Mouse (Mus musculus): ENCODE data around the gene Cplx3. TPM values are rescaled to one million over a fixed set of nuclear protein-coding genes. Genes with fewer than 3 reads are reported as not detected.

The Cplx3 gene
- polyA plus RNA-seq, 1 experiment from 2014 or later: not detected

DNA sequence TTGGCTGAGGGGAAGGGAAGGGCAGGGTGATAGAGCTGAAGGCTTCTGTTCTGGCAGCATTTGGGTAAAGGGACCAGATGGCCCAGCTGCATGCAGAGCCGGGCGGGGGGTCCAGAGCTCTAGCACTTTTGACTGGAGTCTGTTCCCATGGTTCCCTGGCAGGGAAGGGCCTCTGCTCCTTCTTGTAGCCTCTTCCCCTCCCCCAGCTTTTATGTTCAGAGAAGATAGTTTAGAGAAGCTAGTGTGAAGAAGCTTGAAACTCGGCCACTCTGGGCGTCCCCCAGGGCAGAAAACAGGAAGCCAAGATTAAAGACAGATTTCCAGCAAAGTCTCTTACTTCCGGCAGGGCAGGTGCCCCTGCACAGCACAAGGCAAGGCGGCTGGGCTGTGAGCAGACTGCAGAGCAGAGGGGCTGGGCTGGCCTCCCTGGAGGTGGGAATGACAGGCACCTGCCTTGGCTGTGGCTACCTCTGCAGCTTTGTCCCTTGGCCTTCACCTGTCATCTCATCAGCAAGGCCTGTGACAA lies 44.8 kb upstream of the Cplx3 start:
- DNase-seq (ENCODE audit: low spot score): no peak
- TF ChIP-seq CTCF (IDR thresholded peaks at IDR 0.05; ENCODE audit: low read depth): no peak
- H3K27me3 ChIP-seq (ENCODE audit: insufficient read depth, low read length): no peaks in the 10 kb centered on the region
- H3K27ac ChIP-seq: no peak overlapping the region
- no peaks in the 10 kb centered on the region for H3K36me3 ChIP-seq (ENCODE audit: insufficient read depth, low read length)
- H3K9me3 ChIP-seq (replicated peaks; ENCODE audit: low read length): no peaks in the 10 kb centered on the region
- ATAC-seq (replicated peaks; ENCODE audit: low FRiP score, low read depth): no peak
- H3K4me3 ChIP-seq (replicated peaks; ENCODE audit: low read depth, low read length): no peak overlapping the region
- 34% methylated on average over 6 of the region's 6 CpGs for WGBS
- H3K4me2 ChIP-seq (ENCODE audit: low read length): no peak overlapping the region
- H3K4me1 ChIP-seq (replicated peaks; ENCODE audit: insufficient read depth, low read length): no peaks in the 10 kb centered on the region; the same call in 1 of the 2 replicates
- no peak overlapping the region for H3K9ac ChIP-seq (ENCODE audit: low read depth, low read length)

DNA sequence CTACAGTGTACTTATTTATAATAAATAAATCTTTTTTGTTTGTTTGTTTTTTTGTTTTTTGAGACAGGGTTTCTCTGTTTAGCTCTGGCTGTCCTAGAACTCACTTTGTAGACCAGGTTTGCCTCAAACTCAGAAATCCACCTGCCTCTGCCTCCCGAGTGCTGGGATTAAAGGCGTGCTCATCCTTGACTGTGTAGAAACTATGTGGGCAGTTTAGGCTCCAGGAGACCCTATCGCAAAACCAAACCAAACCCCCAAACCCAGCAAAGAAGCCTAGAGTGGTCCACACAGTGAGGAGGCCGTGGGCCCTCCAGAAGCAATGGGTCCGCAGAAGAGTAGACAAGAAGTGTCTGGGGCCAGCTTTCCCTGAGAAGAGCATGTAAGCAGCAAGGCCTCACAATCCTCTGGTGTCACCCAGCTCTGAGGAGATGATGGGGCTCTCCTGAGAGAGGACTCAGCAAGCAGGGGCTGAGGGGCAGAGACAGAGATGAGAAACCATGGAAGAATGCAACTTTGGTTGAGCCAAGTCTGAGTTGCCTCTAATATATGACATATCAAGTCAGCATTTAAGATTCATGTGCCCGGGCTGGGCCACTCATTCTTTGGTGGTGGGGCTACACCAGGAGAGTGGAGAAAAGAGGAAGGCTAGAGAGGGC lies 44.2 kb upstream of the Cplx3 start:
- H3K4me3 ChIP-seq (replicated peaks; ENCODE audit: low read depth, low read length): no peak overlapping the region
- no peak for TF ChIP-seq CTCF (IDR thresholded peaks at IDR 0.05; ENCODE audit: low read depth)
- DNase-seq (ENCODE audit: low spot score) (no peak), ATAC-seq (replicated peaks; ENCODE audit: low FRiP score, low read depth) (no peak)
- H3K36me3 ChIP-seq (ENCODE audit: insufficient read depth, low read length): no peaks in the 10 kb centered on the region
- H3K4me2 ChIP-seq (ENCODE audit: low read length): no peak overlapping the region
- no peaks in the 10 kb centered on the region for H3K9me3 ChIP-seq (replicated peaks; ENCODE audit: low read length)
- H3K27me3 ChIP-seq (ENCODE audit: insufficient read depth, low read length): no peaks in the 10 kb centered on the region
- H3K27ac ChIP-seq: no peak overlapping the region
- WGBS: 88% methylated on average over 6 of the region's 6 CpGs
- H3K4me1 ChIP-seq (replicated peaks; ENCODE audit: insufficient read depth, low read length): no peaks in the 10 kb centered on the region; the same call in 1 of the 2 replicates
- no peak overlapping the region for H3K9ac ChIP-seq (ENCODE audit: low read depth, low read length)

DNA sequence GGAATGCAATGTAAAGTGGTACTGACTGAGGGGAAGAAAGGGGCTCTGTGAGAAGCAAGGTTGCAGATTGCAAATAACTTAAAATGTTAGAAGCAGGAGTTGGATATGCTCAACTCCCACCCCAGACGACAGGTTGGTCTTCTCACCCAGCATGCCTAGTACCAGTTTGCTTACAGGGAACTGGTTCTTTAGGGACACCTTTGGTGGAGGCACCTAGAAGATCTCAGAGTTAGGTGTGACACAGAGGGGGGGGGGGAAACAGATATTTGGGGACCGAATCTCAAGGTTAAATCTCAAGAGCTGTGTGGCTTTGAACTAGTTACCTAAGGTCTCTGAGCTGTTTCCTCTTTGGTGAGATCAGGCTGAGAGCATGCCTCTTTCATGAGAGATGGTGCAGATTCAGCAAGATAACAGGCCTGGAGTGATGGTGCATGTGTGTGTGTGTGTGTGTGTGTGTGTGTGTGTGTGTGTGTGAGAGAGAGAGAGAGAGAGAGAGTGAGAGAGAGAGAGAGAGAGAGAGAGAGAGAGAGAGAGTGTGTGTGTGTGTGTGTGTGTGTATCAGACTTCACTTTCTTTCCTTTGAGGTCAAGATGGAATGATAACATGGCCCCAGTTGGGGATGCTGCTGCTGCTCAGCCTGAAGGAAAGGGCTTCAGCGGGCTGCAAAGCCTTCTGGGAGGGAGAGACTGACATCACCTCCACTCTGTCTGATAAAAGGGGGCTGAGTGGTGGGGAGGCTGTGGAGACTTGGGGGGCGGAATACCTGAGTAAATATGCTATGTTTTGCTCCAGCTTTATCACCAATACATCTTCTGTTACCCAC lies 41.4 kb upstream of the Cplx3 start:
- 66% methylated on average over 4 of the region's 4 CpGs for WGBS

DNA sequence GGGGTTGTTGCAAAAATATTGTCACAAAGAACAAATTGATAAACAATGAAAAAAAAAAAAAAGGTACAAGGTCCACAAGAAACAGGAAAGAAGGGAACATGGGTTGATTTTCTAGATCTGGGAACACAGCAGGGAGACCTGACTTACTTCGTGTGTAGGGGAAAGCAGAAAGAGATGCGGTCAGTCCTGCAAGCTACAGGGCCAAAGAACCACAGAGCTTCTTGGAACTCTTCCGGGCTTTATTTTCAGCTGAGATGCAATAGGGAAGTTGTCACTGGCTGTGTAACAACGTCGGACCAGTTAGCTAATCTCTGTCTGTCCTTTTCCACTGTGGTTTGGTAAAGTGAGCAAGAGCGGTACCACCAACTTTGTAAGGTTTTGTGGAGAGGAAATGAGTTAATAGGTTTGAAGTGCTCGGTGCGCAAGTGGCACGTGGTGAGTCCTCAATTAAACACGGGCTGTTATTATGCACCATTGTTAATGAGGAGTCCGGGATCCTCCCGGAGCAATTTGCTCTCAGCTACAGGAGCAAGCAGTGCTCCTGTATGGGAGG lies 40.5 kb upstream of the Cplx3 start:
- Histone ChIP-seq H3K9ac (ENCODE audit: low read depth, low read length) (no peak overlapping the region), H3K9me3 (replicated peaks; ENCODE audit: low read length) (no peaks in the 10 kb centered on the region), H3K4me1 (replicated peaks; ENCODE audit: insufficient read depth, low read length) (peaks cover 16% of the 10 kb centered on the region), H3K27ac (no peak overlapping the region), H3K4me3 (replicated peaks; ENCODE audit: low read depth, low read length) (no peak overlapping the region), H3K27me3 (ENCODE audit: insufficient read depth, low read length) (no peaks in the 10 kb centered on the region), H3K36me3 (ENCODE audit: insufficient read depth, low read length) (no peaks in the 10 kb centered on the region), H3K4me2 (ENCODE audit: low read length) (no peak overlapping the region)
- no peak for DNase-seq (ENCODE audit: low spot score)
- 62% methylated on average over 12 of the region's 12 CpGs for WGBS
- no peak for TF ChIP-seq CTCF (IDR thresholded peaks at IDR 0.05; ENCODE audit: low read depth)
- ATAC-seq (replicated peaks; ENCODE audit: low FRiP score, low read depth): no peak

More for the DNA sequence above, 41.4 kb upstream of the Cplx3 start:
- ATAC-seq (replicated peaks; ENCODE audit: low FRiP score, low read depth): no peak
- no peak for DNase-seq (ENCODE audit: low spot score)
- H3K9ac ChIP-seq (ENCODE audit: low read depth, low read length): no peak overlapping the region
- H3K4me3 ChIP-seq (replicated peaks; ENCODE audit: low read depth, low read length): no peak overlapping the region
- H3K4me2 ChIP-seq (ENCODE audit: low read length): no peak overlapping the region
- H3K9me3 ChIP-seq (replicated peaks; ENCODE audit: low read length): no peaks in the 10 kb centered on the region
- H3K27me3 ChIP-seq (ENCODE audit: insufficient read depth, low read length): no peaks in the 10 kb centered on the region
- no peaks in the 10 kb centered on the region for H3K36me3 ChIP-seq (ENCODE audit: insufficient read depth, low read length)
- TF ChIP-seq CTCF (IDR thresholded peaks at IDR 0.05; ENCODE audit: low read depth): no peak
- peaks cover 16% of the 10 kb centered on the region for H3K4me1 ChIP-seq (replicated peaks; ENCODE audit: insufficient read depth, low read length)
- no peak overlapping the region for H3K27ac ChIP-seq

DNA sequence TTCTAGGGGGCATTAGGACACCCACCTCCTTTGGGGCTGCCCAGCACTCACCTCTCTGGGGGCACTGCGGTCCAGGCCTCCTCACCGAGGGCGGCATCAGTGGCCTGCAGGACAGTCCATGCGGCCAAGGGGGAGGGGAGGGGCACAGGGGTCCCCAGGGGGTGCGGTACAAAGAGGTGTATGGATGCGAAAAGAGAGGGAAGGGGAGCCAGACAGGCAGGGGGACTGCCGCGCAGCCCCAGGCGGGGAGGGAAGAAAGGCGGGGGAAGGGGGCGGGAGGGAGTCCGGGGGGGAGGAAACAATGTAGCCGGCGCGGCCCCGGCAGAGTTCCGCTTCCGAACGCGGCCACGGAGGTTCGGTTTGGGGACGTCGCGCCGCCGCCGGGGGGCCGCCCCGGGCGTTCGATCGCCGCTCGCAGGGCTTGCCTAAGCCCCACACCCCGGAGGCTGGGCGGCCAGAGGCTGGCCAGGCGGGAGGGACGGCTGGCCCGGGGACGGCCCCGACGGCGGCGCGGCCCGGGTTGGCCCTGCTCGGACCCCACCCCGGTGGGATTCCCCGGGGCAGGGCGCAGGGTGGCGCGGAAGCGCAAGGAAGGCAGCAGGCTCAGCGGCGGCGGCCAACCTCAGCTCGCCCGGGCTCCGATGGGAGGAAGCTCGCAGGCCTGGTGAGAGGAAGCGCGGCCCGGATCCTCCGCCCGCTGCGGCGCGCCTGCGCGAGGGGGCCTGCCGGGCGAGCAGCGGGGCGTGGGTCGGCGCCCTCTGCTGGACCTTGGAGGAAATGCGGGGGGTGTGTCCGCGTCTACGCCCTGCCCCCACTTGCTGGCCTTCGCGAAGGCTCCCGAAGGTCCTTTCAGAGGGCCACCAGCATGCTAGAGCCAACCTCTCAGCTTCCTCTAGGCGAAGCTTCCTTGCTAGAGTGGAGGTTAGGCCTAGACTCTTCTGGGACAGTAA lies 39.1 kb upstream of the Cplx3 start:
- peak overlapping the region; percentile 98 for H3K4me3 ChIP-seq (replicated peaks; ENCODE audit: low read depth, low read length)
- DNase-seq (ENCODE audit: low spot score): peak; percentile 95
- H3K27me3 ChIP-seq (ENCODE audit: insufficient read depth, low read length): no peaks in the 10 kb centered on the region
- under 1% methylated on average over 70 of the region's 85 CpGs for WGBS
- peak overlapping the region; percentile 73 for H3K4me2 ChIP-seq (ENCODE audit: low read length)
- peaks cover 25% of the 10 kb centered on the region for H3K4me1 ChIP-seq (replicated peaks; ENCODE audit: insufficient read depth, low read length)
- ATAC-seq (replicated peaks; ENCODE audit: low FRiP score, low read depth): peak; percentile 83
- H3K36me3 ChIP-seq (ENCODE audit: insufficient read depth, low read length): no peaks in the 10 kb centered on the region
- TF ChIP-seq CTCF (IDR thresholded peaks at IDR 0.05; ENCODE audit: low read depth): peak; percentile 82
- peak overlapping the region; percentile 99 for H3K9ac ChIP-seq (ENCODE audit: low read depth, low read length)
- H3K9me3 ChIP-seq (replicated peaks; ENCODE audit: low read length): no peaks in the 10 kb centered on the region
- H3K27ac ChIP-seq: peak overlapping the region; percentile 97

All from kidney, postnatal 0 days (tissue).